Mouse (Mus musculus) kidney, adult 2 months (tissue): Measurements from ENCODE around the gene Cited4. TPM values are rescaled to one million over a fixed set of nuclear protein-coding genes. Genes with fewer than 3 reads are reported as not detected.
A peak's percentile ranks its signal among the peaks of the same experiment; 100 is the strongest.

ENCODE experiments used
- DNase-seq: peaks from one replicate; pipeline ENCODE4 v3.0.0; 2021
- H3K27ac ChIP-seq: fragments of 200-500 bp; 2 replicates; pipeline ENCODE4 v1.5.1; 2012; ENCODE audit warnings: low read depth, low read length, control low read depth, inconsistent platforms; ENCODE audit not compliant: insufficient read depth
- H3K27me3 ChIP-seq: fragments of 200-500 bp; replicated peaks from 2 replicates; pipeline ENCODE4 v1.6.1; 2012; ENCODE audit warnings: mild to moderate bottlenecking, moderate library complexity, low read length, inconsistent platforms; ENCODE audit not compliant: control insufficient read depth, insufficient read depth
- H3K36me3 ChIP-seq: fragments of 200-500 bp; 2 replicates; pipeline ENCODE4 v1.6.1; 2012; ENCODE audit warnings: mild to moderate bottlenecking, moderate library complexity, low read length, inconsistent platforms; ENCODE audit not compliant: control insufficient read depth, insufficient read depth
- H3K4me1 ChIP-seq: fragments of 200-500 bp; 2 replicates; pipeline ENCODE4 v1.6.1; 2011; ENCODE audit warnings: low read length; ENCODE audit not compliant: control insufficient read depth, insufficient read depth
- H3K4me3 ChIP-seq: fragments of 200-500 bp; 2 replicates; pipeline ENCODE4 v1.5.1; 2011; ENCODE audit warnings: mild to moderate bottlenecking, low read depth, low read length, control low read depth; ENCODE audit not compliant: insufficient read depth
- CTCF ChIP-seq: fragments of 200-500 bp; conservative IDR thresholded peaks from 2 replicates; pipeline ENCODE4 v1.5.1; 2011; ENCODE audit warnings: low read depth, mild to moderate bottlenecking, control low read depth, low read length, moderate library complexity, mixed read lengths; ENCODE audit not compliant: insufficient read depth, insufficient read length
- POLR2A ChIP-seq: fragments of 200-500 bp; IDR thresholded peaks from one replicate; pipeline ENCODE4 v1.6.1; 2011; ENCODE audit warnings: low read depth, low read length, control low read depth
- WGBS: fragments of 180-500 bp; shearing (Covaris S2); methylation state at CpG from one replicate; pipeline ENCODE4 v1.1.7; 2018; 5-methylcytosine and 5-hydroxymethylcytosine counted together
- polyA plus RNA-seq: library from polyadenylated mRNA; depleted of rRNA; stranded (reverse); fragments of >200 nt; gene quantifications from 2 replicates; pipeline ENCODE4 v1.2.3, GENCODE M21; 2012

The Cited4 gene
- polyA plus RNA-seq, 1 experiment = 5.9 TPM

DNA sequence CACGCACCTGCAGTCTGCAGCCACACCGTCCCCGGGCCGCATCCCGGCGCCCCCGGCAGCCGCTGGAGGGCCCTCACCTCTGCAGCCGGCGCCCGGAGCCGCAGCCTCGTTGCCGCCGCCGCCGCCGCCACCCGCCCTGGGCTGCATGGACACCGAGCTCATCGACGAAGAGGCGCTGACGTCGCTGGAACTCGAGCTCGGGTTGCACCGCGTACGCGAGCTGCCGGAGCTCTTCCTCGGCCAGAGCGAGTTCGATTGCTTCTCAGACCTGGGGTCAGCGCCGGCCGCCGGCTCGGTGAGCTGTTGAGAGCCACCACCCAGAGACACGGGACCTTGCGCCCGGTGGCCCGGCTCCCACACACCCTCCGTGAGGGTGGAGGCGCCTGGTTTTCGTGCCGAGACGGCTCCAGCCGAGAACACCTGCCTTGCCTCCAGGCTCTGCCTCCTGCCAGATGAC is 701 bp downstream of the Cited4 start:
- H3K36me3 ChIP-seq = no peaks in the 10 kb centered on the region
- WGBS = 1% methylated on average over 50 of the region's 50 CpGs
- H3K27me3 ChIP-seq = no peaks in the 10 kb centered on the region
- peak overlapping the region; percentile 43 for H3K4me3 ChIP-seq
- DNase-seq = peak; percentile 59
- no peaks in the 10 kb centered on the region for H3K4me1 ChIP-seq
- no peak overlapping the region for H3K27ac ChIP-seq
- TF ChIP-seq POLR2A (no peak), CTCF (no peak)

DNA sequence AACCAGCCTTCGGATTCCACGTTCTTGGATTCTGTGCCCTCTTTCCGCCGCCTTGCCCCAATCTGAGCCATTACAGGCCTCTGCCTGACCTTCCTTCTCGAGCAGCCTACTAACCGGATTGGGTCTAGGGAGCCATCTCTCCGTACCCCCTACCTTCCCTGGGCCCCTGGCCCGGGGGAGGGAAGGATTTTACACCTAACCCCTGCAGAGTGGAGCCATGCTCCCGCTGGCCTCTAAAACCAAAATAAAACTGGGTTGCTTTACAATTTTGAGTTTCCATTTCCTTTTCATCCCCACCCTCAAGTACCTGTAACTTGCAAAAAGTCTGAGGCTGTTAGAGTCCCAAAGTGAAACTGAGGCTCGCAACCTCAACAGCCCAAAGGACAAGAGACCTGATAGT is 1.2 kb downstream of the Cited4 start:
- TF ChIP-seq POLR2A = no peak
- no peak for TF ChIP-seq CTCF
- 59% methylated on average over 10 of the region's 10 CpGs for WGBS
- H3K4me3 ChIP-seq = peak overlapping the region; percentile 43
- no peak for DNase-seq
- no peak overlapping the region for H3K27ac ChIP-seq
- H3K27me3 ChIP-seq = no peaks in the 10 kb centered on the region
- no peaks in the 10 kb centered on the region for H3K36me3 ChIP-seq
- H3K4me1 ChIP-seq = no peaks in the 10 kb centered on the region

DNA sequence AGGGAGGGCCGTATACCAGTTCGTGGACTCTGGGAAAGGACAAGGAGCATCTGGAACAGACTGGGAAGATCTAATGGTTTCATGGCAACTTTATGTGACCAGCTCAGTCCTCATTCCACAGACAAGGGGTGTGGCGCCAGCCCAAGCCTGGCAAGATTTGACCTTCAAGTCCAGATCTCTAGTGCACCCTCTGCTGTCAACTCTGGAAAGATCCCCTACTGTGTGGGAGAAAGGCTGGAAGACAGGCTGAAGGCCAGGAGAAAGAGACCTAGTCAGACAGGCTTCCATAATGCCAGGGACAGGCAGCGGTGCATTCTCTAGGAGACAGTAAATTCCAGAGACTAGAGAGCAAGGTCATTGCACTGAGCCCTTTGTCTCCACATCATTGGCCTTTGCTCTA is 2.2 kb downstream of the Cited4 start:
- H3K27ac ChIP-seq = no peak overlapping the region
- H3K4me1 ChIP-seq = no peaks in the 10 kb centered on the region
- DNase-seq = peak; percentile 53
- TF ChIP-seq POLR2A (no peak), CTCF (peak; percentile 29; the same call in 1 of the 2 replicates)
- H3K27me3 ChIP-seq = no peaks in the 10 kb centered on the region
- WGBS = 82% methylated on average over 4 of the region's 4 CpGs
- no peak overlapping the region for H3K4me3 ChIP-seq
- H3K36me3 ChIP-seq = no peaks in the 10 kb centered on the region

DNA sequence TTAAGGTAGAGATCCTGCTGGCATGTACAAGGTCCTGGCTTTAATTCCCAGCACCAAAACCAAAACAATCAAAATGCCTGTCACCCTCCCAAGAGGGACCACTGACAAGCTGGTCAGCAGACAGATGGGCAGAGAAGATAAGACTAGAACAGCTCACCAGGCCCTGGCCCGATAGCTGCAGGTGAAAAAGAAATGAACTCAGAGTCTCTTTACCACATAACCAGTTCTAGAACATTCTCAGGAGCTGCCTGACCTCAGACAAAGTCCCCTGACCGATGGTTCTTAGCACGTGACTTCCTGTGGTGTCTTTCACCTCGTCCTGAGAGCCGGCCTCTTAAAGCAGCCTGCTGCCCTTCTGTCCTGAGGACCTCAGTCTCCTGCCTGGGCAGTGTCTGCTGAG is 3.2 kb downstream of the Cited4 start:
- 73% methylated on average over 5 of the region's 5 CpGs for WGBS
- no peak for DNase-seq
- no peaks in the 10 kb centered on the region for H3K36me3 ChIP-seq

DNA sequence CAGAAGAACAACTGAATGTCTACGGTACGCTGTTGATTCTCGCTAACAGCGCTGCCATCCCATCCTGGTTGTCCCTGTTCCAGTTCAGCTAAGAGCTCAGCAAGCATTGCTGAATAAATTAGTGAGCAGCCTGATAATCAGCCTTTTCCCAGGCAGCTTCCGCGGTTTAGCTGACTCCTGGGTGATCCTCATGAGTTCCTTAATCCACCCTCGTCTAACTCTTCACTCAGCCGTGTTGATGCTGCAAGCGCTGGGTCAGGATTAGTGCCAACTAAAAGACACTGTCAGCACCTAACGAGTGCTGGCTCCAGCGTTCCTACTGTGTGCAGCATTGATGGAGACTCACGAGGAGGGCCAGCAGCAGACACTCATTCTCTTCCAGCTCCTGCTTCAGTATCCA is 4.7 kb downstream of the Cited4 start:
- Histone ChIP-seq H3K4me3 (no peak overlapping the region), H3K36me3 (no peaks in the 10 kb centered on the region), H3K4me1 (no peaks in the 10 kb centered on the region), H3K27ac (no peak overlapping the region), H3K27me3 (no peaks in the 10 kb centered on the region)
- no peak for DNase-seq
- TF ChIP-seq POLR2A = no peak
- TF ChIP-seq CTCF = no peak
- WGBS = 66% methylated on average over 12 of the region's 12 CpGs

More for the DNA sequence above, 3.2 kb downstream of the Cited4 start:
- Histone ChIP-seq H3K4me3 (no peak overlapping the region), H3K27ac (no peak overlapping the region), H3K4me1 (no peaks in the 10 kb centered on the region), H3K27me3 (no peaks in the 10 kb centered on the region)
- TF ChIP-seq POLR2A = no peak
- TF ChIP-seq CTCF = no peak

DNA sequence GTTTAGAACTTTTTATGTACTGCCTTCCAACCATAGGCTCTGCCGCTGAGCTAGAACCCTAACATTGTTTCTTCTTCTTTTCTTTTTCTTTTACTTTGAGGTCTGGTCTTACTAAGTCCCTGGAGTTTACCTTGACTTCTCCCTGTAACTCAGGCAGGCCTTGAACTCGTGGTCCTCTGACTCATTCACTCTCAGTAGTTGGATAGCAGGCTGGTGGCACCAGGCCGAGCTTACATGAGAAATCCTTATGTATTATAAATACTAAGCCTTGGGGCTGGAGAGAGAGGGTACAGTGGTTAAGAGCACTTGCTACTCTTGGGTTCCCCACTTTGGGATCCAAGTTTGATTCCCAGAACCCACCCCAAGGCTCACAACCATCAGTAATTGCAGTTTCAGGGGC is 7.2 kb downstream of the Cited4 start:
- WGBS = 91% methylated on average over 3 of the region's 3 CpGs
- no peaks in the 10 kb centered on the region for H3K27me3 ChIP-seq
- no peak overlapping the region for H3K4me3 ChIP-seq
- no peak overlapping the region for H3K27ac ChIP-seq
- DNase-seq = no peak
- no peaks in the 10 kb centered on the region for H3K36me3 ChIP-seq
- TF ChIP-seq CTCF = no peak
- no peak for TF ChIP-seq POLR2A
- no peaks in the 10 kb centered on the region for H3K4me1 ChIP-seq

DNA sequence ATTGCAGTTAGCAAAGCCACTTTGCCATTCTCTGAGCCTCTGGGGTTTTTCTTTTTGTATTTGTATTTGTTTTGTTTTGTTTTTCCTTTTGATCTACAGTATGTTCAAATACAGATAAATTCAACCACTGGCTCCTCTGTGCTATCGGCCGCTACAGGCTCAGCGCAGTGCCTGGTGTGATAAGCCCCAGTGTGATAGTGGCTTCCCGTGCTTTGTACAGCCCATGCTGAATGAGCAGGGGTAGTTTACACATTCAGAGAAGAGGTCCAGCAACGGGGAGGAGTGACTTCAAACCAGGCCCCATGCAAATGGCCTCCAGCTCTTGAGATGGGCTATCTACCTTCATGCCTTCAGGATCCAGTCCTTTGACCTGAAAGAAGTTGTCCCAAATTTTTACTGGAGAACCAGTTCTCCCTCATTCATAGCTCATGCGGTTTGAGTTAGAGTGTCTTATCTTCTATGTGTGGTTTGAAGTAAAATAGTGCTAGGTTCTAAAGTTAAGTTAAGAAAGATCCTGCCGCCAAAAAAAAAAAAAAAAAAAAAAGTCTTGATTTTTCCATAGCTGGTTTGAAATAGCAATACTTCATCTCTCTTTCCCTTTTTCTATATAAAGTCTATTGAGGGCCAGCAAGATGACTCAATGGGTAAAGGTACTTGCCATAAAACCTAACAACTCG is 8.5 kb downstream of the Cited4 start:
- no peaks in the 10 kb centered on the region for H3K36me3 ChIP-seq
- H3K27me3 ChIP-seq = no peaks in the 10 kb centered on the region
- H3K4me3 ChIP-seq = no peak overlapping the region
- WGBS = 83% methylated on average over 8 of the region's 8 CpGs
- TF ChIP-seq CTCF = no peak
- no peak for TF ChIP-seq POLR2A
- H3K27ac ChIP-seq = no peak overlapping the region
- no peak for DNase-seq
- H3K4me1 ChIP-seq = no peaks in the 10 kb centered on the region

DNA sequence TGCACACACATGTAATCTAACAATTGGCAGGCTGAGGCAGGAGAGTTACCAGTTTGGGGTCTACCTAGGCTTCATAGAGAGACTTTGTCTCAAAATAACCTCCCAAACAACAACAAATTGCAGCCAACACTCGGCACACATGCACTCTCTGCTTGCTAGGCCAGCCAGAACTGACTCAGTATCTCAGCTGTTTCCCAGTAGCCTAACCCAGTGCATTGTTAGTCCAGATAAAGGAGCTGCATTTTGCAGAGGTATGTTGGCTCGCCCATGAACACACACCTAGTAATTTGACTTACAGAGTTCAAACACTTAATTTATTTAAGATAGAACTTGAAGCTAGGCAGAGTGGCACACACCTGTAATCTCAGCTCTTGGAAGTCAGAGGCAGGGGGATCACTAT is 9.3 kb downstream of the Cited4 start:
- no peaks in the 10 kb centered on the region for H3K27me3 ChIP-seq
- no peak overlapping the region for H3K4me3 ChIP-seq
- WGBS = 79% methylated on average over 2 of the region's 2 CpGs
- H3K4me1 ChIP-seq = no peaks in the 10 kb centered on the region
- DNase-seq = no peak
- no peaks in the 10 kb centered on the region for H3K36me3 ChIP-seq
- no peak overlapping the region for H3K27ac ChIP-seq
- TF ChIP-seq CTCF (no peak), POLR2A (no peak)
